Mouse (Mus musculus) kidney, adult 11 months (tissue): ENCODE measurements around the gene Trp53rka.
"Not testable (repeated sequence)": the region's sequence is repeated elsewhere in the genome, so short reads cannot be mapped to it uniquely, and the experiment has no call there.

Experiments
- DNase-seq: peaks from one replicate; pipeline ENCODE4 v3.0.0; 2022

Gene Trp53rka

GRCm38 (mm10) chr2:165492648-165493553 is at the start of gene Trp53rka:
Gene Trp53rka, minus strand, starts transcription at chr2:165493324.
- DNase-seq, result peak; percentile 78

GRCm38 (mm10) chr2:165540975-165541374 is 47.9 kb upstream of the Trp53rka start:
- DNase-seq, result no peak

- DNase-seq, result no peak
Measured at GRCm38 (mm10) chr2:165533789-165534188, 40.7 kb upstream of the Trp53rka start.

GRCm38 (mm10) chr2:165529106-165529505 is 36.0 kb upstream of the Trp53rka start:
- DNase-seq, result no peak

GRCm38 (mm10) chr2:165525609-165526008 is 32.5 kb upstream of the Trp53rka start:
- no peak for DNase-seq

- no peak for DNase-seq
Measured at GRCm38 (mm10) chr2:165515178-165515728, 22.1 kb upstream of the Trp53rka start.

- peak; percentile 63 for DNase-seq
Measured at GRCm38 (mm10) chr2:165512870-165513600, 19.9 kb upstream of the Trp53rka start.

GRCm38 (mm10) chr2:165512426-165512825 is 19.3 kb upstream of the Trp53rka start:
- DNase-seq, result no peak

GRCm38 (mm10) chr2:165511530-165511929 is 18.4 kb upstream of the Trp53rka start:
- DNase-seq, result not testable (repeated sequence)

- DNase-seq, result not testable (repeated sequence)
Measured at GRCm38 (mm10) chr2:165510914-165511458, 17.9 kb upstream of the Trp53rka start.

- DNase-seq, result no peak
Measured at GRCm38 (mm10) chr2:165510466-165510865, 17.3 kb upstream of the Trp53rka start.

GRCm38 (mm10) chr2:165509686-165510085 is 16.6 kb upstream of the Trp53rka start:
- no peak for DNase-seq

- no peak for DNase-seq
Measured at GRCm38 (mm10) chr2:165503259-165504203, 10.4 kb upstream of the Trp53rka start, which contains the start of gene Slc2a10. Gene Slc2a10, plus strand, starts transcription at chr2:165503787.

- no peak for DNase-seq
Measured at GRCm38 (mm10) chr2:165498816-165499215, 5.7 kb upstream of the Trp53rka start.

- DNase-seq, result no peak
Measured at GRCm38 (mm10) chr2:165497706-165498275, 4.7 kb upstream of the Trp53rka start.

- no peak for DNase-seq
Measured at GRCm38 (mm10) chr2:165496251-165496650, 3.1 kb upstream of the Trp53rka start.

GRCm38 (mm10) chr2:165494495-165494894 is 1.4 kb upstream of the Trp53rka start:
- DNase-seq, result no peak

- no peak for DNase-seq
Measured at GRCm38 (mm10) chr2:165493587-165494210, 575 bp upstream of the Trp53rka start.

GRCm38 (mm10) chr2:165486881-165487535 is 6.1 kb downstream of the Trp53rka start:
- DNase-seq, result peak; percentile 40

- DNase-seq, result no peak
Measured at GRCm38 (mm10) chr2:165486401-165486800, 6.7 kb downstream of the Trp53rka start.
